Mouse (Mus musculus) gastrocnemius, postnatal 36 days (tissue): ENCODE results near the gene Zcchc14. TPM values are rescaled to one million over a fixed set of nuclear protein-coding genes. Genes with fewer than 3 reads are reported as not detected.

Experiments used
- DNase-seq, 2 experiments: peaks; one replicate each; pipeline ENCODE4 v3.0.0; 2022
- intact Hi-C: fragments of 180-260 bp; cut with DNase I; formaldehyde crosslinking; loops from one replicate; pipeline ENCODE4 v1.15.1; 2025
- long read RNA-seq, 2 experiments: library from polyadenylated mRNA; stranded (forward); transcript quantifications; one replicate each; pipeline ENCODE4 v2.0.0; 2021
- total RNA-seq, 2 experiments: library from RNA; stranded (reverse); gene quantifications; 2 replicates each; pipeline ENCODE4 v1.2.3; 2021

Zcchc14 gene
- 10 to 100 TPM; 14.2 to 17.2 TPM for total RNA-seq
- long read RNA-seq, experiment 1, partial matches to known transcripts, result 0 of 1 reads
- long read RNA-seq, experiment 1, other reads (novel, unspliced or antisense), result 1 of 1 reads
- long read RNA-seq, experiment 2, full-length matches to known transcripts, result 1 of 7 reads
- long read RNA-seq, experiment 2, partial matches to known transcripts, result 2 of 7 reads
- long read RNA-seq, experiment 2, other reads (novel, unspliced or antisense), result 4 of 7 reads

GRCm38 (mm10) chr8:121652774-121653323 lies at the start of gene Zcchc14:
Gene Zcchc14, minus strand, starts transcription at chr8:121652901.
- intact Hi-C loops, result no loop called here
- DNase-seq, result peak; percentile 91 to 98

DNA sequence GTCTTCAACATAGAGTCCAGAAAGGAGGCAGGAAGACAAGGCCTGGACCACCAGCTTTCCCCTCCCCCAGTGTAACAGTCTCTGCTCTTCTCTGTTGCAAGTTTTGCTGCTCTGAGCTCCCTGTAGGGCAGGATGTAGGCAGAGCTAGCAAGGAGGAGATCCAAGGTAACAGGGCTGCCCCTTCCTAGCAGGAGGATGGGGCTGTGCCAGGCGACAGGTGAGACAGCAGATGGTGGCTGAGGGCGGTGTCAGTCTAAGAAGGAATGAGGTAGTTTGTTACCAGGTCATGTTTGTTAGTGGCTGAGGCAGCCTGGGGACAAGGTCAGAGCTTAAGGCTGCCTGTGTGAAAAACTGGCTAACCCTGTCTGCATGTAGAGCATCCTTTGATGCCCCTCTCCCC lies 47.2 kb upstream of the Zcchc14 start:
- intact Hi-C loops, result no loop called here
- no peak for DNase-seq

DNA sequence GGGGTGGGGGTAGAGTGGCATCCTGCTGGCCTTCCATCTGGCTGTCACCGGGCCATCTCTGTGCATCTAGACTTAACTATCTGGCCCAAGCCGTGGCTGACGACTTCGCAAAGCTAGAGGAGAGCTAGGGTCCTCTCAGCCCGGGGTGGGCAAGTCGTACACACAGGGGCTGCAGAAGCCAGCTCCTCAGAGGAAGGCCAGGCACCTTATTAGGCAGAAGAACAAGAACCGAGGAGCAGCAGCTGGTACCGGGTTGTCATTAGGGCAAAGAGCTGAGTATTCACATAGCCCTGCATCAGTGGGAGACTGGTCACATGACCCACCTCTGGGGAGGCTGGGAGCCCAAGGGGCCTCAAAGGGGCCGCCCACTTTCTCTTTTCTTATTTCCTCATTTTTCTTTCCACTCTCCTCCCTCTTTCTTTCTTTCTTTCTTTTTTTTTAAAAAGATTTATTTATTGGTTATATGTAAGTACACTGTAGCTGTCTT lies 46.0 kb upstream of the Zcchc14 start:
- intact Hi-C loops, result no loop called here
- DNase-seq, result no peak

DNA sequence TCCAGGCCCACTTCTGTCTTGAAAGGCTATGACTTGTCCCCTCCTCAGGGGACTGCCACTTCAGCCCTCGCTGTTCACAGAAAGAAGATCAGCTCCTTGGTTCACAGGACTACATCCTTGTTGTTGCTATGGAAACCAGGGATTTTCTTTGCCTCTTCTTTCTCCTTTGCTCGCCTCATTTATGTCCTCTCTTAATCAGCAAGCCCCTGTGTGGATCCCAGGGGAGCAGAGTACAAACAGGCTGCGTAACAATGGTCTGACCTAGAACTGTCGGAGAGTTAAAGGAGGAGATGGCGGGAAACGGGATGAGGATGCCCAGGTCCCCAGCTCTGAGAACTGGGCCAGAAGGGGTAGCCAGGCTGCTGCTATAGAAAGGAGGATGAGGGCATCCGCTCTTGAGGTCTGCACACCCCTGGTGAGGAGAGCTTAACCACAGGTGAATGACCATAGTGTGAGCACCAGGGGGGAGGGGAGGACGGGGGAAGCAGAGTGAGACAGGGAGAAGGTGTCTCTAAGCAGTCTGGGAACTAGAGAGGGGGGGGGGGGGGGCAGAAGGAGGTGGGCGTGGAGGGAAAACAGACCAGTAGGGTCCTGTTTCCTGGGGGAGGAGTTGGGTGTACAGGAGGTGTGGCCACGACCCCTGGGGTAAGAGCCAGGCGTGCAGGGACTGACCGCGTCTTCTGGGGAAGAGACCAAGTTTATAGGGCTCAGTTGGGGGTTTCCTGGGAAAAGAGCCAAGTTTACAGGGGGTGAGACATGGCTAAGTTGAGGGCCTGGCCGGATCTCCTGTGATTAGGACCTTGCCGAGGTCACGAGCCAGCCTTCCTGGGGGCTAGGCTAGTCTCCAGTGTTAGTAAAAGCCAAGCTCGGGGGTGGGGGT lies 45.3 kb upstream of the Zcchc14 start:
- intact Hi-C loops, result no loop called here
- no peak for DNase-seq

DNA sequence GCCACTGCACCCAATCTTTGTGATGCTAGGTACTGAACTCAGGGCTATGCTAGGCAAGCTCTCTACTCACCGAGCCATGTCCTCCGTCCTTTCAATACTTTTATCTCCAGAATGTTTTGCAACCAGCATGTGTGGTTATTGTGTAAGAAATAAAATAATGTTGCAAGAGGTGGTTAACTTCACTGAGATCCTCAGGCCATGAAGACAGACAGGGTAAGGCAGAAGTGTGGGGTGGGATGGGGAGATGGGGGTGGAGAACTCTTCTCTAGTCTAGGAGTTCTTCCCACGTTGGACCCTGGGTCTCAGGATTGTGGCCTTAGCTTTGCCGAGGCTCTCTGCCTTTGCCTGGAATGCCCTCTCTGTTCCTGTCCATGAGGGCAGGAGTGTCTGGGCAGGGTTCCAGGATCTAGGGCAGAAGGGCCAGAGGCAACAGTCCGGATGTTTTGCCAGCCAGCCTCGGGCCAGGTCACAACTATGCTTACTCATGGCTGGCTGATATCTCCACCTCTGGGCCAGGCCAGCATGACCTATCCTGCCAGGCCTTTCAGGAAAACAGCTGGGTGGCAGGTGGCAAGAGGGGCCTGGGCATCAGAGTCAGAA lies 43.0 kb upstream of the Zcchc14 start:
- peak; percentile 34 to 66 for DNase-seq
- intact Hi-C loops, result no loop called here

- intact Hi-C loops, result loop anchor here (5.0 kb wide), 1 partner anchor 867 kb away; no protein-coding TSS in a partner anchor
- DNase-seq, result peak in 1 of 2 experiments; percentile 31
These were observed 41.8 kb upstream of the Zcchc14 start for GRCm38 (mm10) chr8:121694453-121694852.

DNA sequence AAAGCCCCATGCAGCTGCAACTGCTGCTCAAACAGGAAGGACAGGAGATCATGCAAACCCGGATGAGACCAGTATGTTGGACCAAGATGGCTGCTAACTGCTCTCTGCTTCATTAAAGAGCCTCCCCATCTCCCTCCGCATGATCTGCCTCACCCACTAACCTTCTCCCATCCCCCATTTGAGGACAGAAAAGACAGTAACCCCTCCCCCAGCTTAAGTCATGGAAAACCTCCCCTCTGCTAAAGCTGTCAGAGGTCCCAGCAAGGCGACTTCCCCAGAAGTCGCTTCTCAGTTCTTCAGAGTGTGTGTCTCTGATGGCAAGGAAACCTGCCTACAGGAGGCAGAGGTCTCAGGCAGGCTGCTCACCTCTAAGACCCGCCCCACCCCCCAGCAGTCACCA lies 35.8 kb upstream of the Zcchc14 start:
- intact Hi-C loops, result loop anchor here (5.0 kb wide), 1 partner anchor 141 kb away; no protein-coding TSS in a partner anchor

DNA sequence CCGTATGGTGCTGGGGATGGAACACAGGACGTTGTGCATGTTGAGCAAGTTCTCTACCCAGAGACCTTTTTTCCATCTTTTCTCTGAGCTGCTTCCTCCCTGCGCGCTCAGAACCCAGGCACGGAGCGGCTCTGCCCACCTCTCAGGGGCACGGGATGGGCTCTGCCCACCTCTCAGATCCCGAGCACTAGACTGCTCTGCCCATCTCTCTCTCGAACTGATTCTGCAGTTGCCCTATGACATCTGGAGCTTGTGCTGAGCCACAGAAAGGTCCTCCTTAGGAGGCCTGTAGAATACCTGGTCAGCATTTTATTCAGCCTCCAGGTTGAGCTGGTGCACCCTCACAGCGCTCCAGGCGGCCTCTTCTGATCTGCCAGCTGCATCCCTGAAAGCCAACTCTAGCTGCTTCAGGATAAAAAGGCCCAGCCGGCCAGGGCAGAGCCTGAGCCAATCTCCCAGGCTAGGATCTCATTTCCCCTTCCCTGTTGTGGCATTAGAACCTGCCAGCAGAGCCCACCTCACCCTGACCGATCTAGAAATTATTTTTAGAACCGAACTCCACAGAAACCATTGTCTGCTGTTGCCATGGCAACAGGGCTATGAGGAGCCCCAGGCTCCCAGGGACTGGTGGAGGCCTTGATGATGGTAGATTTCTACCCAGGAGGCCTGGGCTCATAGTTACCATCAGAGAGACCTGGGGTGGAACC lies 34.9 kb upstream of the Zcchc14 start:
- DNase-seq, result no peak
- intact Hi-C loops, result loop anchor here (5.0 kb wide), 1 partner anchor 140 kb away; no protein-coding TSS in a partner anchor

More for the DNA sequence above, 35.8 kb upstream of the Zcchc14 start:
- DNase-seq, result no peak

GRCm38 (mm10) chr8:121685419-121685818 lies 32.7 kb upstream of the Zcchc14 start:
- peak; percentile 54 to 64 for DNase-seq
- intact Hi-C loops, result loop anchor here (5.0 kb wide), 1 partner anchor 138 kb away; no protein-coding TSS in a partner anchor

DNA sequence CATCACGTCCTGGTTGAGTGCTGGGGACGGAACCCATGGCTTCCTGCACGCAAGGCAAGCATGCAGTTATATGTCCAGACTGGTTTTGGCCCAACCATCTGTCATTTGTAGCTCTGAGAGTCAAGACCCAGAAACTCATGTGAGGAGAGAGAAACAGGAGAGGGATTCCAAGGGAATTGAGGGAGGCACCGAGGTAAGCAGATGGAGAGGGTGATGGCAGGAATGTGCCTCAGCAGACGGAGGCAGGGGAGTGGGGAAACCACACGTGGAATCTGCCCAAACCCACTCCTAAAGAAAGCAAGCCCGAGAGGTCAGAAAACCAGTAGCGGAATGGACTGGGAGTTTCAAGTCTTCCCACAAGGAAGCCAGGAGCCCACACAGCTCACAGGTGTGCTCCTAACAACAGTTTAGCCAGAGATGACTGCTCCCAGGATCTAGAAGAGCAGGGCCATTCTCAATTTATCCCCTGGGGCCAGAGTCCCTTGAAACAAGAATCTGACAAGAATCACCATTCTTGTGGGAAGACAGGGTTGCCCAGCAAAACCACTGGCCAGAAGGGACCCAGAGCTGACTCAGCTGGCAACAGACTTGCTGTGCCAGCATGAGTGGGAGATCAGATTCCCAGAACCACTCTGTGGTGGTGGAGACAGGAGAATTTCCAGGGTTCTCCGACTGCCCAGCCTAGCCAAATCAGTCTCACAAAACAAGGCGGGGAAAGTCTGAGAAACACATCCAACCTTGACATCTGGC lies 30.6 kb upstream of the Zcchc14 start:
- no peak for DNase-seq
- intact Hi-C loops, result no loop called here

- intact Hi-C loops, result no loop called here
- DNase-seq, result no peak
These were observed 28.8 kb upstream of the Zcchc14 start for GRCm38 (mm10) chr8:121681457-121681856.

DNA sequence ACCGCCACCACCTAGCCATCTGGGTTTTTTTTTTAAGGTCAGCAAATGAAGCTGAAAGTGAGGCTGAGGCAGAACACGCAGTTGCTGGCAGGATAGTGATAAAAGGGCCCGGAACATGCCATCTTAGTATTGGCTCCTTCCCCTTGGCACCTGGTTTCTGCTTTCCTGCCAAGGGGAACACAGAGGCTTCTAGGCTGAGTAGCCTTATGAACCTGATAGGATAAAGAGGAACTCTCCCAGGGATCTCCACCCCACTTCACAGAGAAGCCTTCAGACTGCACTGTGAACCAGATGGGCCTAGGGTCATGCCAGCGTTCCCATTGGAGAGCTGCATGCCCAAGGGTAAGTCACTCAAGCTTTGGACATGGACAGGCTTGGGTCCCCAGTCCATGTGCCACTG lies 28.2 kb upstream of the Zcchc14 start:
- intact Hi-C loops, result no loop called here
- DNase-seq, result no peak

- intact Hi-C loops, result no loop called here
- no peak for DNase-seq
These were observed 26.0 kb upstream of the Zcchc14 start for GRCm38 (mm10) chr8:121678696-121679095.

DNA sequence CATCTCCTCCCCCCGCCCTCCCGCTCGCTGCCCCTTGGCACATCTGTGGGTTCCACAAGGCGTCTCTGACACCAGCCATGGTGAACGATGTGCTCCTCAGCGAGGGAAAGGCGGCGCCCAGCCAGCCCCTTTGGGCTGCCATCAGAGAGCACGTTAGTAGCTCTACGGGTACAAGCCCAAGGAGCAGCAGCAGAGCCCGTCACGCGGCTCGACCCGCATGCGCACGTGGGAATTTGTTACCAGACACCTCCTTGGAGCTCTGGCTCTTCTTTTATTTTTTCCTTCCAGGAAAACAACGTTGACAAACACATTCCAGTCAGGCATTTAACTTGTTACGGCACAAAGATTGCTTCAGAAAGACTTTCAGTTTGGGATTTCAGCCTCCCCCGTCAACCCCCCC lies 23.0 kb upstream of the Zcchc14 start:
- intact Hi-C loops, result no loop called here
- DNase-seq, result peak; percentile 59 to 73

DNA sequence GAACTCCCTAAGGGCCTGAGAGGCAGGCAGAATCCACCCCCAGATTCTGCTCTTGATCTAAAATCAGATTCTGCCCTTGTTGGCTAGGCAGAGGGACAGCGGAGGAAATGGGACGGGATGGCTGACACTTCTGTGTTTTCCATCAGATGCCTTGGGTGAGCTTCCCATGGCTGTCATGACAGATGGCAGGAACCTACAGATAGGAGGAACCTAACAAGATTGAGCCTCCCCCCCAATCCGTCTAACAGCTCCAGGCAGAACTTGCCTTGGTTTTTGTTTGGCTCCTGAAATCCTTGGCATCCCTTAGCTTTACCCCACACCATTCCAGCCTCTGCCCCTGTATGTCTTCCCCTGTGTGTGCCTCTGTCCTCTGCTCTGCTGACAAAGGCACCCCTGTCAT lies 22.5 kb upstream of the Zcchc14 start:
- intact Hi-C loops, result no loop called here

DNA sequence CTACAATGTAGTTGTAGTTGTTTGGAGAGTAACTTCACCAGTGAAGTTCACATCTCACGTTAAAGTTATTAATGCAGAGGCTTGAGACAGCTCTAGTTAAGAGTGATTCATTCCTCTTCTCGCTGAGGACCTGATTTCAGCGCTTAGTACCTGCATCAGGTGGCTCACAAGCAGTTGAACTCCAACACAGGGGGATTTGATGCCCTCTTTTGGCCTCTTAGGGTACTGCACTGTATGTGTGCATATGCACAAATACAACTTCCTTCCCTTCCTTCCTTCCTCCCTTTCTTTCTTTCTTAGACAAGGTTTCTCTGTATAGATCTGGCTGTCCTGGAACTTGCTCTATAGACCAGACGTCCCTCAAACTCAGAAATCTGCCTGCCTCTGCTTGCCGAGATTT lies 21.8 kb upstream of the Zcchc14 start:
- no peak for DNase-seq
- intact Hi-C loops, result loop anchor here (5.0 kb wide), 1 partner anchor 67 kb away; no protein-coding TSS in a partner anchor

More for the DNA sequence above, 22.5 kb upstream of the Zcchc14 start:
- DNase-seq, result no peak

- intact Hi-C loops, result loop anchor here (5.0 kb wide), 1 partner anchor 67 kb away; no protein-coding TSS in a partner anchor
- DNase-seq, result no peak
These were observed 21.2 kb upstream of the Zcchc14 start for GRCm38 (mm10) chr8:121673917-121674316.

- intact Hi-C loops, result loop anchor here (5.0 kb wide), 1 partner anchor 66 kb away; no protein-coding TSS in a partner anchor
- no peak for DNase-seq
These were observed 20.5 kb upstream of the Zcchc14 start for GRCm38 (mm10) chr8:121673153-121673552.

DNA sequence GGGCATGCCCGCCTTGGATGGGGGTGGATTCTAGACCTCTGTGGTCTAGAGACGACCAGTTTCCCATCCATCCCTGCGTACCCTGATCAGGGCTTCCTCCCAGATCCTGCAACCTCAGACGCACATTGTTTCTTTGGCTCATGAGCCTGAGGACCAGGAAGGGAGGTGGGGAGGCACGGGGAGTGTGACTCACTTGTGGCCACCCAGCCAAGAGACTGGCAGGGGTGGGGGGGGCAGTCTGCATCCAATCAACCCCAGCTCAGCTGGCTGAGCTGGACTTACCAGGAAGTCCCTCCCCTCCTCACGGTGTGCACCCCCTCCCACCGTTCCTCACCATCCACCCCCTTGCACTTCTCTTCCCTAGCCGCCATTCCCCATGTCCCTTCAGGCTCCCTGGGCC lies 16.5 kb upstream of the Zcchc14 start:
- no peak for DNase-seq
- intact Hi-C loops, result no loop called here
